Mouse (Mus musculus) urinary bladder, postnatal 25 days (tissue): ENCODE results near the gene Il18bp.
A peak's percentile ranks its signal among the peaks of the same experiment; 100 is the strongest.
"Not testable (repeated sequence)": the region's sequence is repeated elsewhere in the genome, so short reads cannot be mapped to it uniquely, and the experiment has no call there.

Source experiments
- DNase-seq: peaks from one replicate; pipeline ENCODE4 v3.0.0; 2022; ENCODE audit warnings: low spot score

Il18bp gene

GRCm38 (mm10) chr7:102018590-102018989 lies at the start of gene Il18bp:
TSS of gene Il18bp (minus strand) at chr7:102018690.
- no peak for DNase-seq

- DNase-seq, result no peak
Measured at GRCm38 (mm10) chr7:102066363-102066762, 47.9 kb upstream of the Il18bp start.

- peak; percentile 86 for DNase-seq
Measured at GRCm38 (mm10) chr7:102065046-102065891, 46.8 kb upstream of the Il18bp start, which contains the start of the genes Rnf121, Xndc1 and Xntrpc. TSS of gene Rnf121 (minus strand) at chr7:102065469. TSS of gene Xndc1 (plus strand) at chr7:102065511. TSS of gene Xntrpc (plus strand) at chr7:102065713.

GRCm38 (mm10) chr7:102064655-102065045 lies 46.2 kb upstream of the Il18bp start:
- no peak for DNase-seq

GRCm38 (mm10) chr7:102063891-102064290 lies 45.4 kb upstream of the Il18bp start:
- DNase-seq, result no peak

- DNase-seq, result no peak
Measured at GRCm38 (mm10) chr7:102062203-102062602, 43.7 kb upstream of the Il18bp start.

- no peak for DNase-seq
Measured at GRCm38 (mm10) chr7:102061353-102061752, 42.9 kb upstream of the Il18bp start.

- DNase-seq, result not testable (repeated sequence)
Measured at GRCm38 (mm10) chr7:102048524-102048923, 30.0 kb upstream of the Il18bp start.

GRCm38 (mm10) chr7:102042314-102042713 lies 23.8 kb upstream of the Il18bp start:
- DNase-seq, result no peak

GRCm38 (mm10) chr7:102037318-102037717 lies 18.8 kb upstream of the Il18bp start:
- no peak for DNase-seq

GRCm38 (mm10) chr7:102035534-102035933 lies 17.0 kb upstream of the Il18bp start:
- DNase-seq, result no peak

GRCm38 (mm10) chr7:102034904-102035303 lies 16.4 kb upstream of the Il18bp start:
- DNase-seq, result no peak

GRCm38 (mm10) chr7:102025187-102026119 lies 7.0 kb upstream of the Il18bp start:
- no peak for DNase-seq

- no peak for DNase-seq
Measured at GRCm38 (mm10) chr7:102023821-102024220, 5.3 kb upstream of the Il18bp start.

- not testable (repeated sequence) for DNase-seq
Measured at GRCm38 (mm10) chr7:102020934-102021333, 2.4 kb upstream of the Il18bp start.

GRCm38 (mm10) chr7:102019362-102019761 lies 872 bp upstream of the Il18bp start:
- no peak for DNase-seq

- DNase-seq, result no peak
Measured at GRCm38 (mm10) chr7:102018034-102018433, 456 bp downstream of the Il18bp start.

- no peak for DNase-seq
Measured at GRCm38 (mm10) chr7:102017452-102017851, 1.0 kb downstream of the Il18bp start.

GRCm38 (mm10) chr7:102016936-102017335 lies 1.6 kb downstream of the Il18bp start:
- DNase-seq, result no peak

GRCm38 (mm10) chr7:102014995-102015394 lies 3.5 kb downstream of the Il18bp start:
- no peak for DNase-seq

GRCm38 (mm10) chr7:102013416-102013815 lies 5.1 kb downstream of the Il18bp start:
- DNase-seq, result no peak

- no peak for DNase-seq
Measured at GRCm38 (mm10) chr7:102011855-102012254, 6.6 kb downstream of the Il18bp start.

- no peak for DNase-seq
Measured at GRCm38 (mm10) chr7:102006520-102006919, 12.0 kb downstream of the Il18bp start.
